Mouse (Mus musculus): ENCODE results near the gene Vwa5a.

DNA sequence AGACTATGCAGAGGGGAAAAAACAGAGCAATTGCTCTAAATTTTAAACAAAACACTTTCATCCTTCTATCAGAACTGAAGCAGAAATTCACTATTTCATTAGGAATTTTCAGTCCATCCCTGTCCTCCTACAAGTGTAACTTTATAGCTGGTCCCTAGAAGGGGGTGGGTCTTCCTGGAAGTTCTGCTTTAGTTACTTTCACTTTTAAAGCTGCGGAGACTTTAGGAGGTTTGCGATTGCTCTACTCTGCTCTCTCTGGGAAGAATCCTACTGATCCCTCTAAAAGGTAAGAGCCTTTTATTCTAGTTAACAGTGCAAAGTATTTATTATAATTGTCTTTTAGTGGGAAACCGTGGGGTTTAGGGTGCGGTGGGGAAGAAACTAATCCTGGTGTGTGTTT, at the start of gene Vwa5a:
- TF ChIP-seq CTCF (IDR thresholded peaks at IDR 0.05; ENCODE audit: extremely low read depth, insufficient read depth, low read length) (no peak), POLR2A (IDR thresholded peaks at IDR 0.05; ENCODE audit: extremely low read depth, insufficient read depth, low read length) (no peak)

All from cortical plate, adult 2 months (tissue).